Mouse (Mus musculus) MEL (cell line): ENCODE measurements at regions not wholly inside any gene's neighbourhood (a gene's known extent, or its start where the extent isn't known, plus 50 kb on each side); places are given as distances from the start of the nearest gene placed in this dataset.

Source experiments
- DNase-seq: peaks from one replicate; pipeline ENCODE4 v3.0.0; 2011; ENCODE audit warnings: low read depth, low spot score
- H3K27ac ChIP-seq: 2 replicates; pipeline ENCODE4 v1.5.1; 2012; ENCODE audit warnings: low read depth, mild to moderate bottlenecking, control low read depth, low read length, moderate library complexity; ENCODE audit not compliant: control insufficient read depth
- H3K27me3 ChIP-seq, 2 experiments: fragments of 150-350 bp in 1 of 2; sonication (generic) in 1 of 2; 2 replicates each; pipeline ENCODE4 v1.6.1; 2012; ENCODE audit warnings: low read length in 2 of 2, mild to moderate bottlenecking in 2 of 2, improper control_type of control experiment in 1 of 2, moderate library complexity in 1 of 2; ENCODE audit not compliant: insufficient read depth in 2 of 2, control insufficient read depth in 1 of 2
- H3K36me3 ChIP-seq, 2 experiments: 2 replicates each; pipeline ENCODE4 v1.6.1; 2012 to 2014; ENCODE audit warnings: low read length in 2 of 2, improper control_type of control experiment in 1 of 2, inconsistent platforms in 1 of 2, mild to moderate bottlenecking in 1 of 2; ENCODE audit not compliant: insufficient read depth in 2 of 2, control insufficient read depth in 1 of 2
- H3K4me1 ChIP-seq, 2 experiments: fragments of 150-350 bp in 1 of 2; sonication (generic) in 1 of 2; 2 replicates each; pipeline ENCODE4 v1.6.1; 2012; ENCODE audit warnings: low read length in 2 of 2, improper control_type of control experiment in 1 of 2, mild to moderate bottlenecking in 1 of 2; ENCODE audit not compliant: insufficient read depth in 2 of 2, control insufficient read depth in 1 of 2
- H3K4me3 ChIP-seq, 2 experiments: fragments of 150-350 bp in 1 of 2; sonication (generic) in 1 of 2; 2 replicates each; pipeline ENCODE4 v1.5.1; 2012; ENCODE audit warnings: low read depth in 2 of 2, low read length in 2 of 2, mild to moderate bottlenecking in 2 of 2, moderate library complexity in 2 of 2, control low read depth in 1 of 2, improper control_type of control experiment in 1 of 2; ENCODE audit not compliant: control insufficient read depth in 1 of 2, insufficient read depth in 1 of 2
- H3K79me2 ChIP-seq: 2 replicates; pipeline ENCODE4 v1.6.1; 2012; ENCODE audit warnings: mild to moderate bottlenecking, low read length, moderate library complexity; ENCODE audit not compliant: control insufficient read depth, poor library complexity, insufficient read depth
- H3K9ac ChIP-seq: 2 replicates; pipeline ENCODE4 v1.6.1; 2012; ENCODE audit warnings: low read depth, mild to moderate bottlenecking, control low read depth, low read length, moderate library complexity; ENCODE audit not compliant: control insufficient read depth, poor library complexity, severe bottlenecking
- H3K9me3 ChIP-seq: fragments of 150-350 bp; sonication (generic); replicated peaks from 2 replicates; pipeline ENCODE4 v1.6.1; 2012; ENCODE audit warnings: mild to moderate bottlenecking, low read length, improper control_type of control experiment, moderate library complexity; ENCODE audit not compliant: insufficient read depth
- BHLHE40 ChIP-seq: IDR thresholded peaks from 2 replicates; pipeline ENCODE4 v1.6.1; 2012; ENCODE audit warnings: low read depth, mild to moderate bottlenecking, inconsistent platforms, low read length, improper control_type of control experiment, borderline replicate concordance
- ELF1 ChIP-seq: IDR thresholded peaks from 2 replicates; pipeline ENCODE4 v1.6.1; 2014; ENCODE audit warnings: low read depth, mild to moderate bottlenecking, inconsistent platforms, low read length, improper control_type of control experiment, moderate library complexity
- EP300 ChIP-seq, 2 experiments: IDR thresholded peaks; 2 replicates each; pipeline ENCODE4 v1.6.1; 2011; ENCODE audit warnings: improper control_type of control experiment in 2 of 2, low read length in 2 of 2, low read depth in 1 of 2, mild to moderate bottlenecking in 1 of 2
- ETS1 ChIP-seq: IDR thresholded peaks from 2 replicates; pipeline ENCODE4 v1.6.1; 2012; ENCODE audit warnings: low read depth, mild to moderate bottlenecking, inconsistent platforms, low read length, improper control_type of control experiment, moderate library complexity
- GABPA ChIP-seq: IDR thresholded peaks from 2 replicates; pipeline ENCODE4 v1.6.1; 2012; ENCODE audit warnings: low read depth, mild to moderate bottlenecking, inconsistent platforms, low read length, improper control_type of control experiment, moderate library complexity
- GATA1 ChIP-seq: IDR thresholded peaks from 2 replicates; pipeline ENCODE4 v1.6.1; 2011; ENCODE audit warnings: low read depth, low read length, improper control_type of control experiment
- JUND ChIP-seq: IDR thresholded peaks from 2 replicates; pipeline ENCODE4 v1.6.1; 2011; ENCODE audit warnings: low read depth, mild to moderate bottlenecking, improper control_type of control experiment, low read length
- KAT2A ChIP-seq: conservative IDR thresholded peaks from 2 replicates; pipeline ENCODE4 v1.6.1; 2012; ENCODE audit warnings: low read depth, low read length, improper control_type of control experiment, inconsistent platforms
- MAFK ChIP-seq: IDR thresholded peaks from 2 replicates; pipeline ENCODE4 v1.6.1; 2011; ENCODE audit warnings: low read depth, mild to moderate bottlenecking, low read length, improper control_type of control experiment, borderline replicate concordance
- MAX ChIP-seq: IDR thresholded peaks from 2 replicates; pipeline ENCODE4 v1.6.1; 2011; ENCODE audit warnings: low read length, improper control_type of control experiment
- MYB ChIP-seq: IDR thresholded peaks from 2 replicates; pipeline ENCODE4 v1.6.1; 2011; ENCODE audit warnings: mild to moderate bottlenecking, low read depth, low read length, improper control_type of control experiment
- NRF1 ChIP-seq: IDR thresholded peaks from 2 replicates; pipeline ENCODE4 v1.6.1; 2014; ENCODE audit warnings: low read depth, mild to moderate bottlenecking, inconsistent platforms, low read length, improper control_type of control experiment, moderate library complexity; ENCODE audit not compliant: poor library complexity, insufficient read depth, severe bottlenecking
- POLR2AphosphoS2 ChIP-seq: IDR thresholded peaks from 2 replicates; pipeline ENCODE4 v1.6.1; 2011; ENCODE audit warnings: low read length, improper control_type of control experiment
- POLR2AphosphoS5 ChIP-seq: IDR thresholded peaks from 2 replicates; pipeline ENCODE4 v1.6.1; 2012; ENCODE audit warnings: low read depth, borderline replicate concordance, mild to moderate bottlenecking, inconsistent platforms, low read length, moderate library complexity, mixed read lengths
- RAD21 ChIP-seq: IDR thresholded peaks from 2 replicates; pipeline ENCODE4 v1.6.1; 2011; ENCODE audit warnings: mild to moderate bottlenecking, low read depth, low read length, improper control_type of control experiment
- RCOR1 ChIP-seq: IDR thresholded peaks from 2 replicates; pipeline ENCODE4 v1.6.1; 2012; ENCODE audit warnings: low read depth, mild to moderate bottlenecking, inconsistent platforms, low read length, improper control_type of control experiment
- TAL1 ChIP-seq: IDR thresholded peaks from 2 replicates; pipeline ENCODE4 v1.6.1; 2012; ENCODE audit warnings: mild to moderate bottlenecking, inconsistent platforms, low read length, moderate library complexity, mixed read lengths
- TCF12 ChIP-seq: IDR thresholded peaks from 2 replicates; pipeline ENCODE4 v1.6.1; 2014; ENCODE audit warnings: low read depth, mild to moderate bottlenecking, inconsistent platforms, low read length, improper control_type of control experiment, moderate library complexity
- UBTF ChIP-seq: IDR thresholded peaks from 2 replicates; pipeline ENCODE4 v1.6.1; 2012; ENCODE audit warnings: low read depth, mild to moderate bottlenecking, inconsistent platforms, low read length, improper control_type of control experiment, moderate library complexity, borderline replicate concordance; ENCODE audit not compliant: insufficient read depth

DNA sequence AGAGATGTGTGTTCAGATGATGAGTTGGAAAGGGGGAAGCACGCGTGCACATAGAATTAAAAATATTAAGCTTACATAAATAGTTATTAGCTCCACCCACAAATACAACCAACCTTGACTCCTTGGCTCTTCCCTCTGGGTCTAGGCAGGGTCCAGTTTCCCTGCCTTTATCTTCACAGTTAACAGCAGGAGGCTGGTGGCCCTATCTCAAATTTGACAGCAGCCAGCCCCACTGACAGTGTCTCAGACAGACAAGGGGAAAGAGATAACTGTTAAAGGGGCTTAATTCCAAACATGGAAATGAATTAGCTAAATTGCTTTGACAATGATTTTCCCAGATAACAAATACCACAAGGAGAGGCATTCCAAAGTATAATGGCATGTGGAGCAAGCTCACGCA, 121.2 kb upstream of the Mef2c start:
- Histone ChIP-seq H3K36me3 (peaks cover 0 to 8% of the 10 kb centered on the region in 2 experiments; a peak in 2 of 4 replicates), H3K79me2 (no peaks in the 10 kb centered on the region), H3K4me3 (no peak overlapping the region), H3K9me3 (no peaks in the 10 kb centered on the region), H3K4me1 (peaks cover 3% of the 10 kb centered on the region in 2 experiments), H3K9ac (no peak overlapping the region), H3K27me3 (no peaks in the 10 kb centered on the region), H3K27ac (no peak overlapping the region)
- peak; percentile 57 for DNase-seq
- no peak for TF ChIP-seq JUND
- peak; percentile 74 for TF ChIP-seq GATA1
- TF ChIP-seq TCF12, result peak; percentile 79
- peak; percentile 43; the same call in 1 of the 2 replicates for TF ChIP-seq RCOR1
- TF ChIP-seq RAD21, result no peak
- TF ChIP-seq TAL1, result peak; percentile 26; the same call in 1 of the 2 replicates
- no peak for TF ChIP-seq MAX
- TF ChIP-seq ETS1, result peak; percentile 76
- TF ChIP-seq EP300 (IDR thresholded peaks at IDR 0.05; ENCODE audit: low read depth in 1 of 2, low read length in 2 of 2), result peak; percentile 71 to 83; a peak in 3 of 4 replicates
- TF ChIP-seq ELF1, result no peak

- no peaks in the 10 kb centered on the region for H3K9me3 ChIP-seq
- no peak overlapping the region for H3K9ac ChIP-seq
- DNase-seq, result peak; percentile 39
- H3K4me3 ChIP-seq, result no peak overlapping the region
- H3K27ac ChIP-seq, result no peak overlapping the region
- no peaks in the 10 kb centered on the region for H3K79me2 ChIP-seq
- H3K4me1 ChIP-seq, result peaks cover 0 to 1% of the 10 kb centered on the region in 2 experiments; a peak in 1 of 4 replicates
- TF ChIP-seq GATA1 (0 out of 2 replicates have a peak, but pooled peaks have one; percentile 30), TCF12 (no peak), UBTF (no peak), POLR2AphosphoS2 (no peak), ELF1 (no peak), GABPA (no peak), RCOR1 (no peak)
- H3K36me3 ChIP-seq, result no peaks in the 10 kb centered on the region
- no peaks in the 10 kb centered on the region for H3K27me3 ChIP-seq
Observed at GRCm38 (mm10) chr13:83394773-83395172, 109.1 kb upstream of the Mef2c start.

- no peak overlapping the region for H3K4me3 ChIP-seq
- no peak overlapping the region for H3K27ac ChIP-seq
- H3K9me3 ChIP-seq, result no peaks in the 10 kb centered on the region
- H3K27me3 ChIP-seq, result no peaks in the 10 kb centered on the region
- no peak overlapping the region for H3K9ac ChIP-seq
- TF ChIP-seq RCOR1, result no peak
- no peak for TF ChIP-seq KAT2A
- TF ChIP-seq MYB, result no peak
- TF ChIP-seq TCF12, result no peak
- no peak for TF ChIP-seq BHLHE40
- no peak for TF ChIP-seq POLR2AphosphoS5
- no peak for TF ChIP-seq MAX
- no peak for TF ChIP-seq NRF1
- TF ChIP-seq MAFK, result no peak
- no peaks in the 10 kb centered on the region for H3K79me2 ChIP-seq
- no peak for DNase-seq
- peaks cover 0 to 1% of the 10 kb centered on the region in 2 experiments; a peak in 1 of 4 replicates for H3K4me1 ChIP-seq
- H3K36me3 ChIP-seq, result no peaks in the 10 kb centered on the region
Observed at GRCm38 (mm10) chr13:83399381-83399780, 104.5 kb upstream of the Mef2c start.
